In the genomic region with DNA sequence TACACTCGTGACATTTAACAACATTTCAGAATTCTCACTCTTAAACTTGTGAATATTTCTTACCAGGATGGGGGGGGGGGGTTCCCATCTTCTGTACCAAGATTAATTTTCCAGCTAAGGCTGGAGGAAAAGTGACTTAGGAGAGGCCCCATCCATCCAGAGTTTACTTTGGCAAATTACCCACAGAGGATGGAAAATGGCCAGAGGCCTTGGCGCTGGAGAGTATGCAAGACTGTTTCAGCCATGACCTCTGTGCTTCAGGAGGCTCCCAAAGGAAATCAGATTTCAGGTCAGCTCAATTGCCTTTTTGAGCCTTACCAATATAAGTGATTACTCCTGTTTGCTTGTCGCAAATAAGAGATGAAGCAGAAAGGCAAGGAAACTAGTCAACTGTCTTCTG, we compare ENCODE assay signal across 9 mouse cellular contexts.
DNase-seq lines count a peak whose midpoint lies in the region; ATAC-seq lines count a peak whose summit lies in the region.
"Had no signal": no experiment of that assay in that cellular context is flagged by ENCODE, and none has a peak within 500 bp of the region (broad histone marks: within the 10 kb centered on the region; RNA-seq: fewer than 3 reads in every experiment).

No protein-coding gene starts in this region.

- peak; percentile 88 to 92 for DNase-seq in heart, adult 18-20 months
- DNase-seq in heart, embryonic 10.5 days (ENCODE audit: low spot score), result no peak
- peak; percentile 42 for DNase-seq in embryonic facial prominence, embryonic 14.5 days (ENCODE audit: low spot score)
- peak; percentile 73 for DNase-seq in heart, postnatal 4 days
- DNase-seq in ovary, postnatal 10 days (ENCODE audit: low spot score), result peak; percentile 14
- DNase-seq in T-cell, adult 2 months (ENCODE audit: low spot score), result no peak
- no peak for DNase-seq in spleen, adult 12 weeks (ENCODE audit: low spot score)
- no peak for DNase-seq in cerebellum, postnatal 36 days
- DNase-seq: layer of hippocampus, postnatal 36 days had no signal

- H3K36me3 ChIP-seq in heart, embryonic 10.5 days, result no peaks in the 10 kb centered on the region
- no peaks in the 10 kb centered on the region for H3K36me3 ChIP-seq in embryonic facial prominence, embryonic 14.5 days (ENCODE audit: control insufficient read depth, insufficient read depth, low read length)

- H3K27ac ChIP-seq in heart, embryonic 10.5 days, result no peak overlapping the region
- no peak overlapping the region for H3K27ac ChIP-seq in embryonic facial prominence, embryonic 14.5 days (replicated peaks; ENCODE audit: low read depth, low read length)

- no peaks in the 10 kb centered on the region for H3K4me1 ChIP-seq in heart, embryonic 10.5 days
- H3K4me1 ChIP-seq in embryonic facial prominence, embryonic 14.5 days (ENCODE audit: control insufficient read depth, insufficient read depth, low read length), result no peaks in the 10 kb centered on the region

- H3K4me2 ChIP-seq in embryonic facial prominence, embryonic 14.5 days (ENCODE audit: low read depth, low read length), result no peak overlapping the region

- no peak overlapping the region for H3K4me3 ChIP-seq in heart, embryonic 10.5 days
- no peak overlapping the region for H3K4me3 ChIP-seq in embryonic facial prominence, embryonic 14.5 days (ENCODE audit: low read depth, low read length)

- no peaks in the 10 kb centered on the region for H3K9me3 ChIP-seq in heart, embryonic 10.5 days
- no peaks in the 10 kb centered on the region for H3K9me3 ChIP-seq in embryonic facial prominence, embryonic 14.5 days (ENCODE audit: control insufficient read depth, low read length)

- ATAC-seq in embryonic facial prominence, embryonic 14.5 days (ENCODE audit: low read depth), result no peak

- H3K9ac ChIP-seq in embryonic facial prominence, embryonic 14.5 days (ENCODE audit: low read depth, low read length), result no peak overlapping the region

- WGBS in heart, embryonic 10.5 days, result 74% methylated on average over 3 of the region's 3 CpGs
- WGBS in embryonic facial prominence, embryonic 14.5 days, result 42% methylated on average over 3 of the region's 3 CpGs

- H3K27me3 ChIP-seq in heart, embryonic 10.5 days (ENCODE audit: insufficient read depth, poor library complexity, severe bottlenecking), result no peaks in the 10 kb centered on the region
- H3K27me3 ChIP-seq in embryonic facial prominence, embryonic 14.5 days (replicated peaks; ENCODE audit: control insufficient read depth, insufficient read depth, low read length), result no peaks in the 10 kb centered on the region

Comparison
In these comparisons a context has a peak if more than half of its experiments do, and no peak if none do; other contexts are left out.
1. DNase-seq: peak in heart, adult 18-20 months (2 of 2), embryonic facial prominence, embryonic 14.5 days (single experiment), heart, postnatal 4 days (single experiment) and ovary, postnatal 10 days (single experiment); none in heart, embryonic 10.5 days (single experiment), T-cell, adult 2 months (single experiment), spleen, adult 12 weeks (single experiment) and cerebellum, postnatal 36 days (0 of 2).